Mouse (Mus musculus) olfactory bulb, adult 2 months (tissue): Measurements from ENCODE around the gene Gjc1.

ENCODE experiments used
- CTCF ChIP-seq: fragments of 200-500 bp; IDR thresholded peaks from 2 replicates; pipeline ENCODE4 v1.5.1; 2012; ENCODE audit warnings: low read depth, mild to moderate bottlenecking, low read length, moderate library complexity; ENCODE audit not compliant: insufficient read depth
- POLR2A ChIP-seq: fragments of 200-500 bp; IDR thresholded peaks from 2 replicates; pipeline ENCODE4 v1.6.1; 2012; ENCODE audit warnings: mild to moderate bottlenecking, low read depth, low read length, moderate library complexity; ENCODE audit not compliant: insufficient read depth

GRCm38 (mm10) chr11:102794157-102794556 is 25.3 kb downstream of the Gjc1 start:
- TF ChIP-seq POLR2A (no peak), CTCF (no peak)
